Mouse (Mus musculus): ENCODE measurements at regions not wholly inside any gene's neighbourhood (a gene's known extent, or its start where the extent isn't known, plus 50 kb on each side); places are given as distances from the start of the nearest gene placed in this dataset.

GRCm38 (mm10) chr2:147927792-147928670 lies 118.7 kb downstream of the Foxa2 start:
- DNase-seq (ENCODE audit: low spot score in 2 of 2): peak; percentile 3 to 10

DNA sequence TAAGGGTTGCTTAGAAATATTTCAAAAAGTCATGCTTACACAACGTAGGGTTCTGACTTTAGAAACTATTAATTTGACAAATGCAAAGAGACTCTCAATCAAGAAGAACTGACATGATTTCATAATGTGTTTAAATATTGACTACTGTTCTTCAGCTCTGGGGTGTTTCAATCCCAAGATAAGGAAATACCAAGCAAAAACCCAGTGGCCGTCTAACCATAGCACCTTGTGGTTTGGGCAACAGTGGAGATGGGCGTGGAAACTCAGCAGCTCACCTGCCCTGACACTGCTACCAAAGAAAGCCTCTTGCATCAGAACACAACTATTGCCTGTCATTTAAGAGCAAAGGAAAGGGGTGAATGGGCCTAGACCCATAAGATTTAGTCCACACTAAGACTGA lies 119.9 kb downstream of the Foxa2 start:
- DNase-seq (ENCODE audit: low spot score in 2 of 2): no peak

DNA sequence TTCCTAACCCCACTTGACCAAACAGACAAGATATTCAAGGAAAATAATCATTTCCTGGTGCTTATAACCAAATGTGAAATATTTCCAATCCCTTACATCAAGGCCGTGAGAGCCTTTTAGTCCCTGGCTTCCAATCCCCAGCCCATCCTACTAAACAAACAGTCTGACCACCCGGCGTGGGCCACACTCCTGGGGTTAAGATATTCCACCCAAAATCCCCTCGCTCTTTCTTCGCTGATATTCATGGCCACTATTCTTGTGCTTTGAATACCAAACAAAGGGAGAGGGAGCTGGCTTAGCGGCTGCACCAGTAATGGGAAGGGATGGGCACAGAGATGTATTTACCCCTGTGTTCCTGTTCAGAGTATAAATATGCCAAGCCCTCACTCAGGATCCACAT lies 139.4 kb downstream of the Foxa2 start:
- DNase-seq (ENCODE audit: low spot score in 2 of 2): no peak

DNA sequence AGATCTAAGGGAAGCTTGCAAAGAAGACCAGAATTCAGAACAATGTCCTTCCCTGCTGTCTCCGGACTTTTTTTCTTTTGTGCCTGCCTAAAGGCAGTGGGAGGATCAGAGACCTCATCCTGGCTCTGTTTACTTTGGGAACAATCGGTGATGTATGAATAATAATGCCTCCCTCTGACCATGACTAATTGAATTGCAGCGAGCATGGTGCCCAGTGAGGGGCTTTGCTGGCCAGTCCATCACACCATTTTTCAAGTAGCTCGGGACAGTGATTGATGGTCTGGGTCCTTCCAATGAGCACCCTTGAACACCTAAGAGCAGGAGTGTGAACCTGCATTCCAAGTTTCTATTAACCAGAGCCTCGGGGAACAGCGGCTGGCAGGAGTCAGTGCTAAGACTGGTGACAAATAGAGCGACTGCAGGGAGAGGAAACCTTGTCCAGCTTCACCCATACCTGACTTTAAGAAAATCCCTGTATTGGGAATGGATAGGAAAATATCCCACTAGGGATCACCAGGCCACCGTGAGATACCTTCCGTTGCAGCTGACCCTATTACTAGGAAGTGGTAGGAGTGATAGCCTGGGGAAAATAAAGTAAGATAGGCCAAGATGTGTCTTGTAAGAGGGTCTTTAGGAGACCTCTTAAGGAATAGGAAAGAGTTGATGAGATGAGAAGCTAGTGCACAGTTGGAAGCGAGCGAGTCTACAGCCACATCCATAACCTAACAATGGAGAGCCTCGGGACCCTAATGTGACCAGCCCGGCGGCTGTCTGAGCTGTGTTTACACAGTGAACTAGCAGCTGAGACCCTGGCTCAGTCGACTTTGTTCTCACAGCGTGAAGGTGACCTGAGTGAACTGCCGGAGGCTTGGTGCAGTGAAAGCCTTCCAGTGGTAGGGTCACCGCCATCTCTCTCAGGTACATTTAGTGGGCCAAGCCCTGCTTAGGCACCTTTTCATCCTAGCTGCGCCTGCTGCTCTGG lies 140.7 kb downstream of the Foxa2 start:
- DNase-seq (ENCODE audit: low spot score in 2 of 2): no peak

GRCm38 (mm10) chr2:147905118-147905517 lies 141.7 kb downstream of the Foxa2 start:
- no peak for DNase-seq (ENCODE audit: low spot score in 2 of 2)

DNA sequence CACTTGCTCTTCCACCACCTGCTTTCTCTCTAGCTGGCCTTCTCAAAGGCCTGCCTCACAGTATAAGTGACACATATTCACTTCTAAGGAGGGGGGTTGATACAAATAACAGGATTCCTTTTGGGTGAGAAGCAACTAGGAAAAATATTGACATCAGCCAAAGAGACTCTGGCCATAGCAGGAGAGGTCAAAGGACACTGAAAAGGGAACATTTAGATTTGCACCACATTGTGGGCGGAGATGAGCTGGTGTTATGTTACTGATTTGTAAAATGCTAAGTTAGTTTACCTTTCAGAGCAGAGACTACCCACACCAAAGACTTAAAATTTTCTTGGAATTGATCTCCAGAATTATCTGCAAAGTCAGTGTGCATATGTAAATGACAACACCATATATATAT lies 147.5 kb downstream of the Foxa2 start:
- DNase-seq (ENCODE audit: low spot score in 2 of 2): no peak

DNA sequence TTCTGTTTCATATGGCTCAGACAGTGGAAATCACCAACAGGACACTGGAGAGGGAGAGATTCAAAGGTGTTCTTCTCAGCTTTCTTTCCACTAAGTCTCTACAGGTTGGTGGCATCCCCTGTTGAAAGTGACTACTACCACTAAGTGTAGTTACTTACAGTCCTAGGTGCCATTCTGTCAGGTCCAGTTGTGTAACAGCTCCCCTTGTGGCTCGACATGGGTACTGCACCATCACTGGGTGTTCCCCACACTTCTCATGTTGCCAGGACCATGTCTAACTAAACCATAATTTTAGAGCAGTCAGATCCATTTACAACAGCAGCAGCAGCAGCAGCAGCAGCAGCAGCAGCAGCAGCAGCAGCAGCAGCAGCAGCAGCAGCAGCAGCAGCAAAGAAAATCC lies 151.1 kb downstream of the Foxa2 start:
- peak in 1 of 2 experiments; percentile 6 for DNase-seq (ENCODE audit: low spot score in 2 of 2)

DNA sequence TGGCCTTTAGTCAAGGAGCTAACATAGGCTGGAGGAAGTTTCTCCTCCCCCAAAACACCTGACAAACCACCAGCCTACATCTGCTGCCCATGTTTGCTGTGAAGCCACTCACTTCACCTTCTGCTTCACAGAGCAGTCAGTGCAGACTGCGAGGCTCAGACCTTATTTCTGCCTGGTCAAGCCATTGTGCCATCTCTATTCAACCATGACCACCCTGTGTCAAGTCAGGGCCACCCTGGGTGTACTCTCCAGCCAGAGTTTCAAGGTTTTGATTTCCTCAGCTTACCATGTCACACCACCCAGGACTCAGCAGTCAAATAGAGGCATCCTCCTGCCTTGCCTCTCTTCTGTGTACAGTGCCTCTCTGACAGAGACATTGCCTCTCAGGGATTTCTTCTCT lies 152.6 kb downstream of the Foxa2 start:
- no peak for DNase-seq (ENCODE audit: low spot score in 2 of 2)

DNA sequence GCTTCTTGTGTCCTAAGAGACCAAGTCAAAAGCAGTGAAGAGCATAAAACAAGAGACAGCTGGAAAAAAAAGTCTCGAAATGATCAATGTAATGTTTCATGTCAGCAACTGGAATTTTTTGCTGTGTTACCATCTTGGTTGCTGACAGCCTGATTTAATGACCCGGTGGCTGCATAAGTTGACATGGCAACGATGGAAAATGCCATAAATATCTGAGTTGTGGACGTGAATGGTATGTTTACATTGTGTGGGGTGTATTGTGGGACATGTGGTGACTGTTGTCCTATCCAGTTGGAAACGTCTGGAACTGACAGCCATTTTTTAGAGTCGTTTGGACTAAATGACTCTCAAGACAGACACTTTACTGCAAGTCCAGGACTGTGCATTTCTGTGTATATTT lies 160.6 kb downstream of the Foxa2 start:
- DNase-seq (ENCODE audit: low spot score in 2 of 2): no peak

- no peak for DNase-seq (ENCODE audit: low spot score in 2 of 2)
Measured at GRCm38 (mm10) chr2:147877907-147878306, 168.9 kb downstream of the Foxa2 start.

GRCm38 (mm10) chr2:147877543-147877904 lies 169.2 kb downstream of the Foxa2 start:
- no peak for DNase-seq (ENCODE audit: low spot score in 2 of 2)

GRCm38 (mm10) chr2:147876708-147877542 lies 169.8 kb downstream of the Foxa2 start:
- DNase-seq (ENCODE audit: low spot score in 2 of 2): no peak

DNA sequence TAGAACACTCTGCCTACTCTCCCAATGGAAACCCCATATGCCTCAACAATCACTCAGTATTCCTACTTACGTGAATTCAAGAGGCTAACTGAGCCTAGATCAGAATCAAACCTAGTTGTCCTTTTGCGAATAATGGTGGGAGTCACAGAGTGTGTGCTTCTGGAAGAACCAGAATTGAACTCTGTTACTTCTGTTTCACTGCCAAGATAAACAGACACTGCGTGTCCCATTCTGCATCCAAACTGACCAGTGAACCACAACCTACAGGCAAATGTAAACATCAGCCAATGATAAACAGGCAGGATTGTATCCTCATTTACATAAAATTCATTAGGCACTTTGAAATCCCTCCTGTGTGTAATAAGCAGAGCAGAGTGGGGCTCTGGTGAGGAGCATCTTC lies 173.8 kb downstream of the Foxa2 start:
- DNase-seq (ENCODE audit: low spot score in 2 of 2): no peak

GRCm38 (mm10) chr2:147851186-147851802 lies 195.5 kb downstream of the Foxa2 start:
- DNase-seq (ENCODE audit: low spot score in 2 of 2): no peak

DNA sequence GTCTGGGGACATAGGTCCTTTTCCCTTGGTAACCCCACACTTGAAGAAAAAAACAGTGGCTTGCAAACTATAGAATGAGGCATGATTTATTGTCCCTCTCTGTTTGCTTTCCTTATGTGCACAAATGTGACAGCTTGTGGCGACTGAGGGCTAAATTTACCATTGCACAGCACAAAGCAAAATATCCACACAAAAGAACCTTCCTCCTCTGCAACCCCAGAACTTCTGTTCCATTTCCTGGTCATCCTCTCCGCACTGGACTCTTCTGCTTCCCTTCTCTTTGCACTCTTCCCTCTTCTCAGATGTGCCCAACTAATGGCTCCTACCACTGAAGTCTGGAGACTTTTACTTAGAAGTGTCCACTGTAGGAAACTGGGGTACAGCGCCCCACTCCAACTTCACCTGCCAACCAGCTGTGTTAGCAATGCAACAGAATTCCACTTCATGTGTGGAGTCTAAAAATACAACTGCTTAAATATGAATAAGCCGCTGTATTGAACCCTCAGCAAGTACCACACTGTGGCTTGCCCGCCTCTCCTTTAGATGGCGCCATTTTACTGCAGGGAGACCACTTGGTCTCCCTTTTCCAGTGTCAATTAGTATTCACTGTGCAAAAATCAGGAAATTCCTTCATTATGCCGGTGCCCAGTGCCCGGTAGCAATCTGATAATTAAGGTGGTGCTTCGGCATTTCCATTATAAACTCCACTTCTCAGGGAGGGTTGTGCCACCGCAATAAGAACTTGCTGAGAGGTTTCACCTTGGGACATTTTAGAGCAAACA lies 199.6 kb downstream of the Foxa2 start:
- peak in 1 of 2 experiments; percentile 6 for DNase-seq (ENCODE audit: low spot score in 2 of 2)

DNA sequence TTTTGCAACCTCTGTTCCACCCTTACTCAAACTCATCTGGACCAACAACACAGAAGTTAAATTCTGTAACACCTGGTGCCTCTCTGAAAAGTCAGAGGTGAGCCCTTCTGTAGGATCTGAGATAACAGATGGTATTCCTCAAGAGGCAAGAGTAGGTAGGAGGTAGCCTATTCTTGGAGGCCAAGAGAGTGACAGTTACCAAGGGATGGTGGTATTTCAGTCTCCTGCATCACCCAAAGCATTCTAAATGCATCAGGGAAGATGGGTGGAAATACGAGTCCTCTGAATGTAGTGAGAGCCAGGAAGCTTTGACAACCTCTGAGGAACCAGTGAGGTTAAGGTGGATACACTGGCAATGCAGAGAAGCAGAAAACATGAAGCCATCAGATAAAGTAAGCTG lies 201.5 kb downstream of the Foxa2 start:
- no peak for DNase-seq (ENCODE audit: low spot score in 2 of 2)

DNA sequence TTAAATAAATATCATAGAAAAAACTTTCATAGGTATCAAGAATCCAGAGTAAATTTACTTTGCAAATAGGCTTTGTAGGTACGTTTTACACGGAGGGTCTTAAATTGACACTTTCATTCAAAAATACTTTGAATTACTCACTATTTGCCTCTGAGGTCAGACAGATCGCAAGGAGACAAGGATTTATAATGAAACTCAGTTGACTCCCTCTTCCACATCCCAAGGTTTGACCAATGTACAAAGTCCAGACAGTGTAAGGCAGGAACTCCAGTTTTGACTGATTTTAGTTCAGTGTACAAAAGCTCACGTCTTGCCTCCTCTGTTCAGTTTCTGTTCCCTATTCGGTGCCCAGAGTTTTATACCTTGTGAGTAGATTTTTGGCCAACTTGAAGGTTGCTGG lies 205.8 kb downstream of the Foxa2 start:
- no peak for DNase-seq (ENCODE audit: low spot score in 2 of 2)

DNA sequence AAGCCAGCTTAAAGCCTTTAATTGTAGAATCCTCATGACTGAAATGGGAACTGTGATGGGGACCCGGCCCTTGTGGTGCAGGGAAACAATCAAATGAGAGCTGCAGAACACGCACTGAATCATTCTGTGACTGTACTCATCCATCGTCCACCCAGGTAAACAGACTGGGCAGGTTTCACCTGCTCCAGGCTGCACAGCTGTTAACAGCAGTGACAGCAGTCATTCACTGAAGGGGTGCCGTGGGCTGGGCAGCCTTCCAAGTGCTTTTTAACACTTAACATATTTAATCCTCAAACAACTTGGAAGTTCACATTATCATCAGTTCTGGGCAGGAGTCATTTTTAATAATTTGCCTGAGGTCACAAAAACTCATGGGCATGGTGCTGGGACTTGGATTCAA lies 208.2 kb downstream of the Foxa2 start:
- no peak for DNase-seq (ENCODE audit: low spot score in 2 of 2)

- DNase-seq (ENCODE audit: low spot score in 2 of 2): no peak
Measured at GRCm38 (mm10) chr2:147830551-147830950, 216.2 kb downstream of the Foxa2 start.

- DNase-seq (ENCODE audit: low spot score in 2 of 2): no peak
Measured at GRCm38 (mm10) chr2:147816951-147817350, 229.8 kb downstream of the Foxa2 start.

DNA sequence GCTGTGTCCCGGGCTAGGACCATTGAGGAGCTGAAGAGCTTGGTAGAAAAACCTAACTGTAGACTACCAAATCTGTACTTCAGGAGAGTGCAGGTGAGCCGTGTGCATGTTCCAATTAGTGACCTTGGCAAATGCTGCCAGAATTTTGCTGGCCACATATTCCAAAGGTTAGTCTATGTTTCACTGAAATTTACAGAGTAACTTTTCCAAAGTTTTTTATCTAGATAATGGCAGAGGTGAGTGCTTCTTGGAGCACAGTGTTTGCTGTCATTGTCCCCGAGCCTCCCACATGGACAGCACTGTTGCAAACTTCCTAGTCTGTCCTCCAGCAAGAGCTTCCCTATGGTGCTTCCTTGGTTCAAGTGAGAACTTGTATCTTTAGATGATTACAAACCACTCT lies 232.5 kb downstream of the Foxa2 start:
- no peak for DNase-seq (ENCODE audit: low spot score in 2 of 2)
